Mouse (Mus musculus): ENCODE data around the gene Pcbp3. TPM values are rescaled to one million over a fixed set of nuclear protein-coding genes. Genes with fewer than 3 reads are reported as not detected.

Pcbp3 gene
- polyA plus RNA-seq, 1 experiment from 2014 or later: 23.8 TPM

DNA sequence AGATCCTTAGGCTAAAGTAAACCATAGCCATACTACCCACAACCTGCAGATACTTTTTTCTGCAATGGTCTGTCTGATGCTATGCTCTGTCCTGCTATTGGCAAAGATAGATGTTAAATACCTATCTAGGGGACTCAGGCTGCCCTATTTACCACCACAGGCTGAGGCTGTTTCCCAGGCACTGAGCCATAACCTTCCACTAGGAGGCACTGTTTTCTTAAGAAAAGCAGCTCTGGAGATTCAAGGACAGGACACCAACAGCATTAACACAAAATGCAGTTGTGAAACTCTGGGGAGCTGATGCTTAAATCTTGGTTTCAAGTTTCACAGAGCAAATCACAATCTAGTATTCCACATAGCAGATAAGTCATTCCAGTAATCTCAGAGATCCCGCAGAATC is 170.2 kb downstream of the Pcbp3 start:
- ATAC-seq (replicated peaks; ENCODE audit: insufficient number of reproducible peaks, low FRiP score, low TSS enrichment, low read depth): no peak

DNA sequence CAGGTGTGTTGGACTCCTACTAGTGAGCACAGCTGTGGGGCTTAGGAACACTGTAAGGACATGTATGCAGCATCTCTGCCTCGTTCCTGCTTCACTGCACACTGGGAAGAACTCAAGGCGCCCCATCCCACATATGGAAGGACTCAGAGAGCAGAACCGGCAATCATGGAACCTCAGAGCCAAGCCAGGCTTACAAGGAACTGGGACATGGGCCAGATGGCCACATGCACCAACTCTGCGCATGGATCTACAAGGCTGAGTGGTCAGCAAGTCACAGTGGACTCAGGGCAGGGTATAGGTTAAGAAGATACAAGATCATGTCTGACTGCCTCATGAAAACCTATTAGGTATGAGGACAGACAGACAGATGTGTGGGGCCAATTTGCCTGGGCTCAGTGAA is 171.8 kb downstream of the Pcbp3 start:
- 85% methylated on average over 4 of the region's 4 CpGs for WGBS
- Histone ChIP-seq H3K4me3 (ENCODE audit: low read depth, low read length) (no peak overlapping the region), H3K27ac (replicated peaks; ENCODE audit: low read depth, low read length) (no peak overlapping the region), H3K36me3 (replicated peaks; ENCODE audit: control insufficient read depth, insufficient read depth, low read depth, low read length) (no peaks in the 10 kb centered on the region), H3K4me2 (ENCODE audit: low read depth, low read length) (no peak overlapping the region), H3K4me1 (ENCODE audit: control insufficient read depth, insufficient read depth, low read length) (no peaks in the 10 kb centered on the region), H3K9me3 (replicated peaks; ENCODE audit: control insufficient read depth, low read length) (no peaks in the 10 kb centered on the region), H3K9ac (replicated peaks; ENCODE audit: low read length) (no peak overlapping the region), H3K27me3 (ENCODE audit: control insufficient read depth, insufficient read depth, low read length) (no peaks in the 10 kb centered on the region)
- ATAC-seq (replicated peaks; ENCODE audit: insufficient number of reproducible peaks, low FRiP score, low TSS enrichment, low read depth): no peak
- DNase-seq (ENCODE audit: low spot score): no peak

More for the DNA sequence above, 170.2 kb downstream of the Pcbp3 start:
- Histone ChIP-seq H3K4me2 (ENCODE audit: low read depth, low read length) (no peak overlapping the region), H3K27me3 (ENCODE audit: control insufficient read depth, insufficient read depth, low read length) (no peaks in the 10 kb centered on the region), H3K4me3 (ENCODE audit: low read depth, low read length) (no peak overlapping the region), H3K36me3 (replicated peaks; ENCODE audit: control insufficient read depth, insufficient read depth, low read depth, low read length) (no peaks in the 10 kb centered on the region), H3K27ac (replicated peaks; ENCODE audit: low read depth, low read length) (no peak overlapping the region), H3K9me3 (replicated peaks; ENCODE audit: control insufficient read depth, low read length) (no peaks in the 10 kb centered on the region), H3K4me1 (ENCODE audit: control insufficient read depth, insufficient read depth, low read length) (no peaks in the 10 kb centered on the region), H3K9ac (replicated peaks; ENCODE audit: low read length) (no peak overlapping the region)
- DNase-seq (ENCODE audit: low spot score): peak; percentile 76
- WGBS: 81% methylated on average over 1 of the region's 1 CpGs

DNA sequence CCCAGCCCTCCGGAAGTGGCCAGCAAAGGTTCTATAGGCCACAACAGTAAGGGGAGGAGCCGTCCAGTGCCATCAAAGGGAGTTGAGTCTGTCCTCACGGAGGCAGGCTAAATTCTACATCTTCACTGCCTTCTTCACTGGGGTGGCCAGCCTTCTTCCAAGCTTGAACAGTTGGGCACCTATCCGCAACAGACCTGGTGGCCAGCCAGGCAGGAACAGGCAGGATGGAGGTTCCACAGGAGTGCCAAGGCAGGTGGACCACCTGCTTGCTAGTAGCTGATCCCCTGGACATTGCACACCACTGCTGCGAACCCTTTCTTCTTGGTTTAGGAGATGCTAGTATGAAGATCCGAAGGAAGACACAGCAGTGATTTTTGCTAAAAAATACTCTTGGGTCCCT is 176.4 kb downstream of the Pcbp3 start:
- H3K27me3 ChIP-seq (ENCODE audit: control insufficient read depth, insufficient read depth, low read length): no peaks in the 10 kb centered on the region
- no peaks in the 10 kb centered on the region for H3K9me3 ChIP-seq (replicated peaks; ENCODE audit: control insufficient read depth, low read length)
- no peak for DNase-seq (ENCODE audit: low spot score)
- H3K9ac ChIP-seq (replicated peaks; ENCODE audit: low read length): no peak overlapping the region
- WGBS: 79% methylated on average over 6 of the region's 6 CpGs
- no peak overlapping the region for H3K4me3 ChIP-seq (ENCODE audit: low read depth, low read length)
- no peak overlapping the region for H3K4me2 ChIP-seq (ENCODE audit: low read depth, low read length)
- ATAC-seq (replicated peaks; ENCODE audit: insufficient number of reproducible peaks, low FRiP score, low TSS enrichment, low read depth): no peak
- no peak overlapping the region for H3K27ac ChIP-seq (replicated peaks; ENCODE audit: low read depth, low read length)
- H3K4me1 ChIP-seq (ENCODE audit: control insufficient read depth, insufficient read depth, low read length): no peaks in the 10 kb centered on the region
- no peaks in the 10 kb centered on the region for H3K36me3 ChIP-seq (replicated peaks; ENCODE audit: control insufficient read depth, insufficient read depth, low read depth, low read length)

DNA sequence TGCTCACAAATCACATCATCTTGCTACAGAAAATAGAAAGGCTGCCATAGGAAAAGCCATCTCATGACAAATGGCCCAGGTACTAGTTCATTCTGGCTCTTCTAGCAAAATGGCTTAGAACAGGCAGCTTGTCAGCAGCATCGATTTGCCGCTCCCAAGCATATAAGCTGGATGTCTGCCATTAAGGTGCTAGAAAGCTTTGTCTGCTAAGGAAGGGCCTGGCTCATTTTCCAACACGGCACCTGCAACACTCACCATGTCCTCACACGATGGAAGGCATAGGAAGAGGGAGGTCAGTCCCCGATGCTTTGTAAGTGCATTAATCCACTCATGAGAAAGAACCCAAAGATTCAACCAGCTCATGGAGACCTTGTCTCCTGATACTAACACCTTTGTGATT is 182.5 kb downstream of the Pcbp3 start:
- 90% methylated on average over 5 of the region's 5 CpGs for WGBS
- H3K27me3 ChIP-seq (ENCODE audit: control insufficient read depth, insufficient read depth, low read length): no peaks in the 10 kb centered on the region

DNA sequence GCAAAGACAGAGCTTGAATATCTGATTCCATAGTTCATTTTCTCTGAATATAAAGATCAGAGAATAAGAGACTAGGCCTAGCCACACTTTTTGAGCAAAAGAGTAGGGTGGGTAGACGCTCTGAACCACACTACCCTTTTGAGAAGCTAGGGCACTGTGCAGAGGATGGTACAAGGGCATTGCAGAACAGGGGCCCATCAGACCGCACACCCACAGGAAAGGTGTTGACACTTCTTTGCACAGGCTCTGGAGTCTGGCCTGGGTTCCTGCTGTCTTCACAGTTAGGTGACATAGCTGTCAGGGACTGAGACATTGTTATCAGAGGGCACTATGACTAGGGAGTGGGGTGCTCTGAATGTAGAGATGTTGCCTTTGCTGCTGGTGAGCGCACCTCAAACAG is 190.1 kb downstream of the Pcbp3 start:
- no peak for ATAC-seq (replicated peaks; ENCODE audit: insufficient number of reproducible peaks, low FRiP score, low TSS enrichment, low read depth)

More for the DNA sequence above, 182.5 kb downstream of the Pcbp3 start:
- no peak for ATAC-seq (replicated peaks; ENCODE audit: insufficient number of reproducible peaks, low FRiP score, low TSS enrichment, low read depth)
- Histone ChIP-seq H3K9ac (replicated peaks; ENCODE audit: low read length) (no peak overlapping the region), H3K4me3 (ENCODE audit: low read depth, low read length) (no peak overlapping the region), H3K4me2 (ENCODE audit: low read depth, low read length) (no peak overlapping the region), H3K36me3 (replicated peaks; ENCODE audit: control insufficient read depth, insufficient read depth, low read depth, low read length) (no peaks in the 10 kb centered on the region), H3K9me3 (replicated peaks; ENCODE audit: control insufficient read depth, low read length) (no peaks in the 10 kb centered on the region), H3K27ac (replicated peaks; ENCODE audit: low read depth, low read length) (no peak overlapping the region), H3K4me1 (ENCODE audit: control insufficient read depth, insufficient read depth, low read length) (no peaks in the 10 kb centered on the region)
- no peak for DNase-seq (ENCODE audit: low spot score)

DNA sequence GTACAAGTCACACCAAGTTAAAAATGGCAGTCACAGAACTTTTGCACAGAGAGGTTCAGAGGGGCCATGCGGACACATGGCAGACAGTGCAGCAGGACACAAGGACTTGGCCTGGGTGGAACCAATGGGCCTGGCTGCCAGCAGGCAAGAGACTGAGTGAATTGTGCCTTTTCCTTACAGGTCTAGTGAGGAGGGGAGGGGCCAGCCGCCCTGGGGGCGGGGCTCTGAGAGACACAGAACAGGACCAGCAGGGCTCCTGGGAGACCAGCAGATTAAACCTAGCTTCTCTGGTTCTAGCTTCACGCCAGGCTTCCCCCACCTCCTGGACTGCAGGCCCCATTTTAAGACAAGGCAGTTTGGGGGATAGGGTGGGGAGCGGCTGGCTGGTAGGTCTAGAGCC is 190.6 kb downstream of the Pcbp3 start:
- ATAC-seq (replicated peaks; ENCODE audit: insufficient number of reproducible peaks, low FRiP score, low TSS enrichment, low read depth): no peak
- Histone ChIP-seq H3K9ac (replicated peaks; ENCODE audit: low read length) (no peak overlapping the region), H3K4me2 (ENCODE audit: low read depth, low read length) (no peak overlapping the region), H3K9me3 (replicated peaks; ENCODE audit: control insufficient read depth, low read length) (no peaks in the 10 kb centered on the region), H3K27me3 (ENCODE audit: control insufficient read depth, insufficient read depth, low read length) (no peaks in the 10 kb centered on the region), H3K4me1 (ENCODE audit: control insufficient read depth, insufficient read depth, low read length) (no peaks in the 10 kb centered on the region), H3K36me3 (replicated peaks; ENCODE audit: control insufficient read depth, insufficient read depth, low read depth, low read length) (no peaks in the 10 kb centered on the region), H3K27ac (replicated peaks; ENCODE audit: low read depth, low read length) (no peak overlapping the region), H3K4me3 (ENCODE audit: low read depth, low read length) (no peak overlapping the region)
- WGBS: 52% methylated on average over 5 of the region's 5 CpGs
- DNase-seq (ENCODE audit: low spot score): no peak

More for the DNA sequence above, 190.1 kb downstream of the Pcbp3 start:
- Histone ChIP-seq H3K27me3 (ENCODE audit: control insufficient read depth, insufficient read depth, low read length) (no peaks in the 10 kb centered on the region), H3K4me3 (ENCODE audit: low read depth, low read length) (no peak overlapping the region), H3K9me3 (replicated peaks; ENCODE audit: control insufficient read depth, low read length) (no peaks in the 10 kb centered on the region), H3K36me3 (replicated peaks; ENCODE audit: control insufficient read depth, insufficient read depth, low read depth, low read length) (no peaks in the 10 kb centered on the region), H3K9ac (replicated peaks; ENCODE audit: low read length) (no peak overlapping the region), H3K4me2 (ENCODE audit: low read depth, low read length) (no peak overlapping the region), H3K4me1 (ENCODE audit: control insufficient read depth, insufficient read depth, low read length) (no peaks in the 10 kb centered on the region), H3K27ac (replicated peaks; ENCODE audit: low read depth, low read length) (no peak overlapping the region)
- DNase-seq (ENCODE audit: low spot score): no peak
- WGBS: 93% methylated on average over 3 of the region's 3 CpGs

DNA sequence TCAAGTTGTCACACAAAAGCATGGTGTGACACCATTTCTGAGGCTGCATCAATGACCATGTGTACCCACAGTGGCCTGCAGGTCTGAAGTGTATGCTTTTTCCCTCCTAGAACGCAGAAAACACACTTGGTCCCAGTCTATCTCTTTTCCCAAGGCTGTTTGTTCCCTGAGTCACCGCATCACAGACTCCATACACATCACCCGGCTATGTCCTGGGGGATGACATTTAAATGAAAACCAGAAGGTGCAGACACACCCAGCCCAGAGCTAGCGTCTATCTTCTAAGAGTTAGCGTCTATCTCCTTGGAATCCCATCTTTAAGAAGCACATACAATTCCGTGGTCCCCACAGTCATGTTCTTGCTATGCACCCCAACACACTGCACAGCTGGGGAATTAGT is 192.1 kb downstream of the Pcbp3 start:
- H3K36me3 ChIP-seq (replicated peaks; ENCODE audit: control insufficient read depth, insufficient read depth, low read depth, low read length): no peaks in the 10 kb centered on the region
- no peak overlapping the region for H3K4me3 ChIP-seq (ENCODE audit: low read depth, low read length)
- DNase-seq (ENCODE audit: low spot score) (no peak), ATAC-seq (replicated peaks; ENCODE audit: insufficient number of reproducible peaks, low FRiP score, low TSS enrichment, low read depth) (no peak)
- WGBS: 83% methylated on average over 6 of the region's 6 CpGs
- no peak overlapping the region for H3K9ac ChIP-seq (replicated peaks; ENCODE audit: low read length)
- no peaks in the 10 kb centered on the region for H3K4me1 ChIP-seq (ENCODE audit: control insufficient read depth, insufficient read depth, low read length)
- no peak overlapping the region for H3K27ac ChIP-seq (replicated peaks; ENCODE audit: low read depth, low read length)
- no peak overlapping the region for H3K4me2 ChIP-seq (ENCODE audit: low read depth, low read length)
- H3K27me3 ChIP-seq (ENCODE audit: control insufficient read depth, insufficient read depth, low read length): no peaks in the 10 kb centered on the region
- H3K9me3 ChIP-seq (replicated peaks; ENCODE audit: control insufficient read depth, low read length): no peaks in the 10 kb centered on the region

DNA sequence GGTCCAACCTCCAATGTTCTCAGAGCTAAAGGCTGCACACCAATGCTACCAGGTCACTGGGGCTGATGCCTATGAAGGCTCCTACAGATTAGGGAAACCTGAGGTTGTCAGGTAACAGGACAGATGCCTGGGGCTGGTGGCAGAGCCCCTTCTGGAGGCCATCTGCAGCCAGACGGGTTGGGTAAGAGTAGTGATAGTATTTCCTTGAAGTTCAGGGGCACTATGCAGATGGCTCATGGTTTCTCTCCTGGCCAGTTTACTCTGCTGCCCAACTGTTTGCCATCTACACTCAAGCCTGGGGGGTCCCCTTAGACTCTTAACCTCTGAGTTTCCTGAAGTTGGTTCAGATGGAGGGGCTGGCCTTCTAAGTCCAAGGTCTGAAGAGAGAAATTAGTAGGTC is 195.5 kb downstream of the Pcbp3 start:
- ATAC-seq (replicated peaks; ENCODE audit: insufficient number of reproducible peaks, low FRiP score, low TSS enrichment, low read depth): no peak
- no peak overlapping the region for H3K4me2 ChIP-seq (ENCODE audit: low read depth, low read length)
- 88% methylated on average over 1 of the region's 1 CpGs for WGBS

More for the DNA sequence above, 195.5 kb downstream of the Pcbp3 start:
- Histone ChIP-seq H3K36me3 (replicated peaks; ENCODE audit: control insufficient read depth, insufficient read depth, low read depth, low read length) (no peaks in the 10 kb centered on the region), H3K9me3 (replicated peaks; ENCODE audit: control insufficient read depth, low read length) (no peaks in the 10 kb centered on the region), H3K27ac (replicated peaks; ENCODE audit: low read depth, low read length) (no peak overlapping the region), H3K4me1 (ENCODE audit: control insufficient read depth, insufficient read depth, low read length) (no peaks in the 10 kb centered on the region), H3K9ac (replicated peaks; ENCODE audit: low read length) (no peak overlapping the region), H3K4me3 (ENCODE audit: low read depth, low read length) (no peak overlapping the region), H3K27me3 (ENCODE audit: control insufficient read depth, insufficient read depth, low read length) (no peaks in the 10 kb centered on the region)
- DNase-seq (ENCODE audit: low spot score): no peak
